Mouse (Mus musculus) G1E (cell line): Measurements from ENCODE around the gene Xntrpc. TPM values are rescaled to one million over a fixed set of nuclear protein-coding genes. Genes with fewer than 3 reads are reported as not detected.
"Not testable (repeated sequence)": the region's sequence is repeated elsewhere in the genome, so short reads cannot be mapped to it uniquely, and the experiment has no call there.

Experiments used
- ATAC-seq: 2 replicates; pipeline ENCODE4 v1.8.0; 2016; ENCODE audit warnings: mild to moderate bottlenecking; ENCODE audit not compliant: insufficient number of reproducible peaks, poor library complexity, low FRiP score, severe bottlenecking; ENCODE audit errors: extremely low read depth
- DNase-seq: peaks from one replicate; pipeline ENCODE4 v3.0.0; 2012; ENCODE audit warnings: low spot score
- H3K27me3 ChIP-seq: 2 replicates; pipeline ENCODE4 v1.6.1; 2012; ENCODE audit warnings: mild to moderate bottlenecking, low read length, inconsistent platforms; ENCODE audit not compliant: insufficient read depth
- H3K36me3 ChIP-seq: replicated peaks from 2 replicates; pipeline ENCODE3; 2012; ENCODE audit warnings: mild to moderate bottlenecking, inconsistent platforms
- H3K4me1 ChIP-seq: 2 replicates; pipeline ENCODE4 v1.6.1; 2012; ENCODE audit warnings: low read depth, low read length, inconsistent platforms, mixed read lengths; ENCODE audit not compliant: insufficient read depth
- H3K4me3 ChIP-seq: 2 replicates; pipeline ENCODE4 v1.5.1; 2012; ENCODE audit warnings: low read depth, mild to moderate bottlenecking, inconsistent platforms, low read length, moderate library complexity, mixed read lengths
- H3K9me3 ChIP-seq: replicated peaks from 2 replicates; pipeline ENCODE4 v1.6.1; 2012; ENCODE audit warnings: inconsistent platforms
- CTCF ChIP-seq: IDR thresholded peaks from 2 replicates; pipeline ENCODE4 v1.5.1; 2012; ENCODE audit warnings: low read depth, low read length, inconsistent platforms, mixed read lengths
- GATA1 ChIP-seq: IDR thresholded peaks from 2 replicates; pipeline ENCODE4 v1.6.1; 2012; ENCODE audit warnings: borderline replicate concordance, low read length, inconsistent platforms, mixed read lengths
- GATA2 ChIP-seq: IDR thresholded peaks from 2 replicates; pipeline ENCODE4 v1.6.1; 2012; ENCODE audit warnings: low read depth, low read length, inconsistent platforms, borderline replicate concordance
- POLR2AphosphoS5 ChIP-seq: IDR thresholded peaks from 2 replicates; pipeline ENCODE4 v1.6.1; 2012; ENCODE audit warnings: low read depth, low read length, inconsistent platforms; ENCODE audit not compliant: insufficient replicate concordance
- TAL1 ChIP-seq: conservative IDR thresholded peaks from 2 replicates; pipeline ENCODE4 v1.6.1; 2012; ENCODE audit warnings: low read depth, low read length, inconsistent platforms, mixed read lengths
- polyA plus RNA-seq: library from polyadenylated mRNA; stranded (reverse); fragments of >175 nt; gene quantifications from 2 replicates; pipeline ENCODE4 v1.2.3, GENCODE M21; 2012
- total RNA-seq, 2 experiments: library from RNA; stranded (forward) in 1 of 2; stranded (reverse) in 1 of 2; fragments of 200-1000 nt in 1 of 2; fragments of >200 nt in 1 of 2; fragmentation: Nextera tagmentation in 1 of 2; gene quantifications; 2 replicates each; pipeline ENCODE4 v1.2.3; 2014 to 2017

The Xntrpc gene
- total RNA-seq (2014; fragmentation: Nextera tagmentation) (0.39 and 1.4 TPM in 2 replicates), total RNA-seq (2017) (0.44 and 0.46 TPM in 2 replicates), polyA plus RNA-seq (0.21 and 0.31 TPM in 2 replicates)

DNA sequence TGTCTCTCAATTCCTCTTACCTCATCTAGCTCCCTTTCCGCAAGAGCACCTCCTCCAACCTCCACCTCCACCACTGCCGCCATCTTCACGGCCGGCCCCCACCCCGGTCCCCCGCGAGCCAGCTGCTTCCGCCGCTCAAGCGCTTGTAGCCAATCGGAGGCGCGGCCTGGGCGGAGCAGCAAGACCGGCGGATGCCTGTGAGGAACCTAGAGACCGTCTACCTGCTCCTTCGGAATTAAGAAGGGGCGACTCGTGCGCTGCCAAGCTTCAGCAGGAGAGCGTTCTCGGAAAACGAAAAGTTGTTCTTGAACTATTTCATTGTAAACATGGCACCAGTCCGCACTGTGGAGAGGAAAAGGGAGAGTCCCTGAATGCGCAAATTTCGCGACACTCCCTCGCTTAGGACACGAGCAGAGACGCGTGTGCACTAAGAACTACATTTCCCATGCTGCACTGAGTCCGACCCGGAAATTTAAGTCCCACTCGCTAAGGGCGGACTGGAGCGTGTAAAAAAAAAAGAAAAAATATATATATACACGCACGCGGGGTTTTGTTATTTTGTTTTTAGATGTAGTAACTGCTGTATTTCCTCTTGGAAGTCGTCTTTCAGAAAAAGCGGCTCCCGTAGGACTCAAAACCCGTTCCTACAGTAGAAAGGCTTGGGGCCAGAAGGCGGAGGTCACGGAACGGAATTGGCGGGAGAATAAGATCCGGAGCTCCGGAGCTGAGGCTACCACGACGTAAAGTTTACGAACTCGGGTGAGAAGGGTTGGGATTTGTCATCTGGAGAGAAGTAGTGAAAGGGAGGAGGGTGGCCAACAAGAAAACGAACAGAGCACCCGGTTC, at the start of gene Xntrpc, which contains the start of the genes Rnf121 and Xndc1:
TSS of gene Xntrpc (plus strand) at position 668 of the 846 bp plus-strand sequence.
TSS of gene Rnf121 (minus strand) at position 424 of the 846 bp plus-strand sequence.
TSS of gene Xndc1 (plus strand) at position 466 of the 846 bp plus-strand sequence.
- peaks cover 30% of the 10 kb centered on the region for H3K36me3 ChIP-seq
- peak; percentile 92 for ATAC-seq
- peak; percentile 89 for DNase-seq
- peaks cover 34% of the 10 kb centered on the region for H3K4me1 ChIP-seq
- no peaks in the 10 kb centered on the region for H3K9me3 ChIP-seq
- TF ChIP-seq POLR2AphosphoS5, result no peak
- no peak for TF ChIP-seq TAL1
- TF ChIP-seq CTCF, result no peak
- TF ChIP-seq GATA2, result no peak
- TF ChIP-seq GATA1, result no peak
- H3K27me3 ChIP-seq, result no peaks in the 10 kb centered on the region
- peak within 1 kb of the TSS; percentile 72 for H3K4me3 ChIP-seq

DNA sequence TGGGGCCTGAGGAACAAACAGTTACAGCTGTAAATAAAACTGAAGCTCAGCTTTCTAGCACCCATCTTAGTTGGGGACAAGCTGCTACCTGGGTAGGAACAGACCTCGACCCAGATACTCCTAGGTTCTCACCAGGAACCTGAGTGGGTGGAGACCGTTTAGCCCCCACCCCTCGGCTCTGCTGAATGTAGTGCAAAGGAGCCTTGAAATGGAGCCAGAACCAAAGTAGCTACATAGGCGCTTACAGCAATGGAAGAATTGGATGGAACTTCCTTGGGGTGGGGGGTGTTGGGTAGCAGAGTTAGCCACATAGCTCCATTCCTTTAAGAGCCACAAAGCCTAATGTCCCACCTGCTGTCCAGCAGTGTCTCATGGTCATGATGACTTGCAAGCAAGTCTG, 48.6 kb upstream of the Xntrpc start:
- TF ChIP-seq POLR2AphosphoS5 (no peak), CTCF (no peak), TAL1 (no peak), GATA2 (no peak), GATA1 (no peak)
- Histone ChIP-seq H3K4me3 (peak overlapping the region; percentile 50; the same call in 1 of the 2 replicates), H3K9me3 (no peaks in the 10 kb centered on the region), H3K27me3 (no peaks in the 10 kb centered on the region), H3K4me1 (peaks cover 21% of the 10 kb centered on the region), H3K36me3 (peaks cover 92% of the 10 kb centered on the region)
- DNase-seq (no peak), ATAC-seq (no peak)

DNA sequence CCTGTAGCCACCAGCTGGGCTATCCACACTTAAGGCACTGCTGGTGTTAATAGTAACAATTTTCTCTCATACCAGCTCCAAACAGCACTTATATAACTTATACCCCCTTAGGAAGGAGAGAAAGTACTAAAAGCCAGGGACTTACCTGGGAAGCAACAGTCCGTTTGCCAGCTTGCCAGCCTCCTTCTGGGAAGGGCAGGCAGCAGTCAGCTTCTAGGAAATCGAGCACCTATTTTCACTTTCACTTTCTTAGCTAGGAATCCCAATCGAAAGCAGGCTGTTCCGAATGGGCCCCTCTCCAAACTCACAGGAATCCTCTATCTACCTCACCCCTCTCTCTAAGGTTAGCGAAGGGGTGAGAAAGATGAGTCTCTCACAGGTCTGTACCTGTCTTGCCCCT, 48.1 kb upstream of the Xntrpc start:
- Histone ChIP-seq H3K4me1 (peaks cover 21% of the 10 kb centered on the region), H3K27me3 (no peaks in the 10 kb centered on the region), H3K4me3 (peak overlapping the region; percentile 50; the same call in 1 of the 2 replicates), H3K36me3 (peaks cover 92% of the 10 kb centered on the region), H3K9me3 (no peaks in the 10 kb centered on the region)
- DNase-seq, result peak; percentile 12
- no peak for ATAC-seq
- TF ChIP-seq POLR2AphosphoS5, result no peak
- TF ChIP-seq CTCF, result no peak
- TF ChIP-seq GATA1, result no peak
- no peak for TF ChIP-seq TAL1
- no peak for TF ChIP-seq GATA2

DNA sequence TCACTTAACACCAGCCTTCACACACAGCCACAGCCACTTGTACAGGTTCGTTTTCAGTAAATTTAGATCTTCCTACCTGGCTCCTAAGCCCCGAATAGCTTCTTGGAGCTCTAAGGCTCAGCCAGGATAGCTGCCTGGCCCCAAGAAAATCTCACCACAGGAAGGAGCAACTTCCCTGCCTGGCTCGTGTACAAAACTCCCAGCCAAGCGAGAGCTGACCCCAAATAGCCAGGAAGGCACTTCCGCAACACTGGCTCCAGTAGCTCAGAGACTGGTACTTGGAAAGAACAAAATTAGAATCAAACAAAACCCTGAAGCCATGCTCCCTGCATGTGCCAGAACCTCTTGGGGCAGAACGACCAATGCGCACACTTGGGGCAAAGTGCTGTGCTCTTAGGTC, 47.5 kb upstream of the Xntrpc start:
- no peak for TF ChIP-seq CTCF
- no peak for TF ChIP-seq GATA2
- no peak for TF ChIP-seq POLR2AphosphoS5
- no peak for TF ChIP-seq TAL1
- TF ChIP-seq GATA1, result no peak
- Histone ChIP-seq H3K4me1 (peaks cover 21% of the 10 kb centered on the region), H3K27me3 (no peaks in the 10 kb centered on the region), H3K36me3 (peaks cover 92% of the 10 kb centered on the region), H3K4me3 (no peak overlapping the region), H3K9me3 (no peaks in the 10 kb centered on the region)
- DNase-seq, result no peak
- ATAC-seq, result no peak

DNA sequence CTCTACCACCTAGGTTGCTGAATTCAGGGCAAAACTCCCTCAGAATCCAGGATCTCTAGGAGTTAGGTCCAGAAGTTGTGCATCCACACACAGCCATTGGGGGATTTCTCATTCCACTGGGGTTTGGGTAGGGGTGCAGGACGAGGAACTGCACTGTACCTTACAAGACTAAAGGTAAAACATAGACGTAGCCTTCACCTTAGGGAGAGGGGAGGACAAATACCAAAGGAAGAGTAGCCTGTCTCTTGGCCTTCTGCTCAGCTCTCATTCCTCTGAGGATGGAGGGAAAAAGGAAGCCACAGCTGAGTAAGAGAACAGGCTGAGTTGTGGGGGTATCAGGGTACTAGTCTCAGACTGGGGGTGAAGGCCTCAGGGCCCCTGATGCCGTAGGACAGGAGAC, 46.9 kb upstream of the Xntrpc start, which contains the start of gene Il18bp:
TSS of gene Il18bp (minus strand) at position 101 of the 400 bp plus-strand sequence.
- H3K4me1 ChIP-seq, result peaks cover 21% of the 10 kb centered on the region
- no peaks in the 10 kb centered on the region for H3K27me3 ChIP-seq
- H3K36me3 ChIP-seq, result peaks cover 92% of the 10 kb centered on the region
- H3K9me3 ChIP-seq, result no peaks in the 10 kb centered on the region
- DNase-seq (no peak), ATAC-seq (no peak)
- TF ChIP-seq TAL1, result no peak
- TF ChIP-seq POLR2AphosphoS5, result no peak
- no peak for TF ChIP-seq CTCF
- no peak for TF ChIP-seq GATA1
- TF ChIP-seq GATA2, result no peak
- peak within 1 kb of the TSS; percentile 50; the same call in 1 of the 2 replicates for H3K4me3 ChIP-seq

DNA sequence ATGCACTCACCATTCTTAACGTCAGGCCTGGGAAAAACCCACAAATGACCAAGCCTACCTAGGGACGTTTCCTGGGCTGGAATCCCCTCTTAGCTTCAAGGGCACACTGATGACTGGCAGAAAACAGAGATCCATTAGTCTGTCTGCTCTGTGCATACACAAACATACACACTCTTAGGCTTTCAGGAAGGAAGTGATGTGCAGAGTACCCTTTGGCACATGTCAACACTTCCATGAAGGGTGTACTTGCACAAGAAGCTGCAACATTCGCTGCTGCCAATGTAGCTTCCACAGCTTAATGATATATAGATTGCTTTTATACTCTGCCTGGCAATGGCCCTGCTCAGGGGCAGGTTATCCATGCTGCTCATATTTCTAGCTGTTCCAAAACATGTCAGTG, 46.2 kb upstream of the Xntrpc start:
- Histone ChIP-seq H3K36me3 (peaks cover 91% of the 10 kb centered on the region), H3K9me3 (no peaks in the 10 kb centered on the region), H3K4me3 (no peak overlapping the region), H3K4me1 (peaks cover 21% of the 10 kb centered on the region), H3K27me3 (no peaks in the 10 kb centered on the region)
- ATAC-seq, result no peak
- DNase-seq, result no peak
- no peak for TF ChIP-seq CTCF
- TF ChIP-seq POLR2AphosphoS5, result no peak
- no peak for TF ChIP-seq GATA2
- no peak for TF ChIP-seq GATA1
- TF ChIP-seq TAL1, result no peak

DNA sequence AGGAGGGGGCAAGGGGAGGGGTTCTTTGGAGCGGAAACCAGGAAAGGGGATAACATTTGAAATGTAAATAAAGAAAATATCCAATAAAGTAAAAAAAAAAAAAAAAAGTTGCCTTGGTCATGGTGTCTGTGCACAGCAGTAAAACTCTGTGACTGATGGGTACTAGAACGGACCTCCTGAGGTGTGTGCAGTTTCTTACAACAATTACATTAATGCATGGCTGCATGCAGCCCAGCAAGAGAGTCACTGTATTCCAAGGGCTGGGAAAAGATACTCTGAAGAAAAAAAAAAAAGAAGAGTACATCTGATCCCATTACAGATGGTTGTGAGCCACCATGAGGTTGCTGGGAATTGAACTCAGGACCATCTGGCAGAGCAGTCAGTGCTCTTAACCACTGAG, 44.6 kb upstream of the Xntrpc start:
- not testable (repeated sequence) for H3K4me3 ChIP-seq, DNase-seq, ATAC-seq, H3K9me3 ChIP-seq, H3K27me3 ChIP-seq
- H3K36me3 ChIP-seq, result peaks cover 87% of the 10 kb centered on the region
- peaks cover 26% of the 10 kb centered on the region for H3K4me1 ChIP-seq
